Mouse (Mus musculus): ENCODE results near the gene C1qtnf5. TPM values are rescaled to one million over a fixed set of nuclear protein-coding genes. Genes with fewer than 3 reads are reported as not detected.

Gene C1qtnf5
- polyA plus RNA-seq, 1 experiment from 2014 or later: 5.6 TPM

DNA sequence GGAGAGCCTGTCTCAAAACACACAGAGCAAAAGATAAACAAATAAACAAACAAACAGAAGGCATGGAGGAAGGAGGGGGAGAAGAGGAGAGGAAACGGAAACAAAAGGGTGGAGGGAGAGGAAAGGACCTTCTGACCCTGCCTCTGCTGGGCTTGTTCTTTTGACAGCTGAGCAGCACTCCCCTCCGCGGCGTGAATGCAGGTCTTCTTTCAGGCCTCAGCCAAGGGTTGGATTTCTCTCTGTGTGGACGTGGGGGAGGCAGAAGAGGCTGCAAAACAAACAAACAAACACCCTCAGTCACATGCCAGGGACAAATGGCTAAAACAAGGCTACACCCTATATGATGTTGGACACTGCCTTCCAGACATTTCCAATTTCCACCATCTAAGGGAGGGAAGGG lies 18.0 kb downstream of the C1qtnf5 start:
- no peak overlapping the region for H3K27ac ChIP-seq (ENCODE audit: low read length)
- H3K4me1 ChIP-seq (replicated peaks; ENCODE audit: control insufficient read depth, insufficient read depth, low read length): peaks cover 28% of the 10 kb centered on the region
- 32% methylated on average over 5 of the region's 5 CpGs for WGBS
- no peaks in the 10 kb centered on the region for H3K36me3 ChIP-seq (ENCODE audit: control insufficient read depth, insufficient read depth, low read length)
- H3K4me3 ChIP-seq (ENCODE audit: low read length): no peak overlapping the region
- H3K9me3 ChIP-seq (ENCODE audit: control insufficient read depth, low read length): no peaks in the 10 kb centered on the region
- H3K9ac ChIP-seq (ENCODE audit: low read length): no peak overlapping the region
- no peak for ATAC-seq (ENCODE audit: low read depth)
- no peaks in the 10 kb centered on the region for H3K27me3 ChIP-seq (ENCODE audit: control insufficient read depth, insufficient read depth, low read depth, low read length)
- no peak overlapping the region for H3K4me2 ChIP-seq (ENCODE audit: low read depth, low read length)

DNA sequence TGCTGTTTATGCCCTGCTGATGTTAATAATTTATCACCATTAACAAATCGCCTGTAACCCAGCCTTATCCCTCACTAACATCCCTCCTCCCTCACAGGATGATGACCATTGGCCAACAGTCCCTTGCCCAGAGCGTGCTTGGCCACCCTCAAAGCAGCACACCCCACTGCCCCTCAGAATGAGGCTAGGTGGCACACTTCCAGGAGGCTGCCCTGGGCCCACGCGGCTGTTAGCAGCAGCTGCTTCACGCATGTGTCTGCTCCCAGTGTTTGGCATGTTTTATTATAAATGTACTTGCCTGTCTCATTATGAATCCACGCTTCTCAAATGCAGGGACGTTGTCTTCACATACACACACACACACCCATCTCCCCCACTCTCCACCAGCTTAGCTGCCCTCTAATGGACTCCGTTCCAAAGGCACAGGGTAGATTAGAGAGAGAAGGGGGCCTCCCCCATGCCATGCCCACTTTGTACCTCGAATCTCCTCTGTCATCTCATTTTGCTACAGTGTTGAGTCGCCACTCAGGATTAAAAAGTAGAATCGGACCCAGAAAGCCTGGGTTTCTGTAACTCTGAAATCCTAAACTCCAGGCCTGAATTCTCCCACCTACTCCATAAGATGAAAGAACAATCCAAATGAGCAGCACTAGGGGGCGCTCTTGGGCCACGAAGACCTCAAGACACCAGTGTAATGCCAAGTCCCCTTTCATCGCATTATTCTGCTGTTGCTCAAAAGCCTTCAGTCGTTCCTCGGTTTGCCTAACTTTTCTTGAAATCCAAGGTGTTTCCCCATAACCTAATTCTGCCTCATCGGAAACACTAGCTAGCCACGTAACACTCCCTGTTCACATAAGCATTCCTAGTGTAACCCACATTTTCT lies 18.7 kb downstream of the C1qtnf5 start:
- Histone ChIP-seq H3K4me1 (replicated peaks; ENCODE audit: control insufficient read depth, insufficient read depth, low read length) (peaks cover 35% of the 10 kb centered on the region), H3K27me3 (ENCODE audit: control insufficient read depth, insufficient read depth, low read depth, low read length) (no peaks in the 10 kb centered on the region), H3K4me3 (ENCODE audit: low read length) (no peak overlapping the region), H3K9ac (ENCODE audit: low read length) (peak overlapping the region; percentile 3; the same call in 1 of the 2 replicates), H3K9me3 (ENCODE audit: control insufficient read depth, low read length) (no peaks in the 10 kb centered on the region), H3K36me3 (ENCODE audit: control insufficient read depth, insufficient read depth, low read length) (no peaks in the 10 kb centered on the region), H3K27ac (ENCODE audit: low read length) (0 out of 2 replicates have a peak overlapping the region, but pooled peaks have one; percentile 8), H3K4me2 (ENCODE audit: low read depth, low read length) (0 out of 2 replicates have a peak overlapping the region, but pooled peaks have one; percentile 3)
- ATAC-seq (ENCODE audit: low read depth): peak; percentile 31; the same call in 1 of the 2 replicates
- 18% methylated on average over 18 of the region's 18 CpGs for WGBS

DNA sequence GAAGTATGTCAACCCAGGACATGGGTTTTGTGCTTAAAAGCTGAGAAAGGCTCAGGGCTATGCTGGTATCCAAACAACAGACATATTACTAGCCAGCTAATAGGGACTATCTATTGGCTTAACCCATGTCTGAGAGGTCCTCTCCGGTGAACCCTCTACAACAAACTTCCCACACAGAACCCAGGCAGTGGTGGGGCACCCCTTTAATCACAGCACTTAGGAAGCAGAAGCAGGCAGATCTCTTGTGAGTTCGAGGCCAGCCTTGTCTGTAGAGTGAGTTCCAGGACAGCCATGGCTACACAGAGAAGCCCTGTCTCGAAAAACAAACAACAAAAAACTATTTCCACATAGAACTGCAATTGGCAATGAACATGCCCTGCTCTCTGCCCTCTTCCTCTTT lies 19.7 kb downstream of the C1qtnf5 start:
- H3K9me3 ChIP-seq (ENCODE audit: control insufficient read depth, low read length): no peaks in the 10 kb centered on the region
- H3K36me3 ChIP-seq (ENCODE audit: control insufficient read depth, insufficient read depth, low read length): no peaks in the 10 kb centered on the region
- H3K4me1 ChIP-seq (replicated peaks; ENCODE audit: control insufficient read depth, insufficient read depth, low read length): peaks cover 39% of the 10 kb centered on the region
- H3K27me3 ChIP-seq (ENCODE audit: control insufficient read depth, insufficient read depth, low read depth, low read length): no peaks in the 10 kb centered on the region
- H3K9ac ChIP-seq (ENCODE audit: low read length): no peak overlapping the region
- H3K4me2 ChIP-seq (ENCODE audit: low read depth, low read length): no peak overlapping the region
- no peak for ATAC-seq (ENCODE audit: low read depth)
- no peak overlapping the region for H3K4me3 ChIP-seq (ENCODE audit: low read length)
- peak overlapping the region; percentile 65; the same call in 1 of the 2 replicates for H3K27ac ChIP-seq (ENCODE audit: low read length)
- 82% methylated on average over 3 of the region's 3 CpGs for WGBS

DNA sequence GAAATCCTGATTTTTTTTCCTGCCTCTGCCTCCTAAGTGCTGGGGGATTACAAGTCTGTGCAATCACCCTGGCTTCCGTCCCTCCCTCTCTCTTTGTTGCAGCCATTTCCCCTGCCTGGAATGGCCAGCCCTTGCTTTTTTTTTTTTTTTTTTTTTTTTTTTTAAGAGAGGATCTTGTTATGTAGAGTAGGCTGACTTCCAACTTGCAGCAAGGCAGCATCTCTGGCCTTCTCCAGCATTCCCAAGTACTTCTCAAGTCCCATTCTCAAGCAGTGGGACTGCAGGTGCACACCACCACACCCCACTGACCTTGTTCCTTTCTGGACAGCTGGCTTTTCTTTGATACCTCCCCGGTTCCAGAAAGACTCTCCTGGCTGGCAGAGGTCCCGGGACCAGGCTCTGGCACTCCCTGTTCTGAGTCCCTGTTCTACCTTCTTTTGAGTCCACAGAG lies 20.3 kb downstream of the C1qtnf5 start:
- H3K4me3 ChIP-seq (ENCODE audit: low read length): no peak overlapping the region
- WGBS: 38% methylated on average over 3 of the region's 3 CpGs
- peaks cover 39% of the 10 kb centered on the region for H3K4me1 ChIP-seq (replicated peaks; ENCODE audit: control insufficient read depth, insufficient read depth, low read length)
- H3K27me3 ChIP-seq (ENCODE audit: control insufficient read depth, insufficient read depth, low read depth, low read length): no peaks in the 10 kb centered on the region
- no peaks in the 10 kb centered on the region for H3K36me3 ChIP-seq (ENCODE audit: control insufficient read depth, insufficient read depth, low read length)
- ATAC-seq (ENCODE audit: low read depth): no peak
- no peak overlapping the region for H3K4me2 ChIP-seq (ENCODE audit: low read depth, low read length)
- H3K27ac ChIP-seq (ENCODE audit: low read length): peak overlapping the region; percentile 65
- no peaks in the 10 kb centered on the region for H3K9me3 ChIP-seq (ENCODE audit: control insufficient read depth, low read length)
- H3K9ac ChIP-seq (ENCODE audit: low read length): peak overlapping the region; percentile 35; the same call in 1 of the 2 replicates

DNA sequence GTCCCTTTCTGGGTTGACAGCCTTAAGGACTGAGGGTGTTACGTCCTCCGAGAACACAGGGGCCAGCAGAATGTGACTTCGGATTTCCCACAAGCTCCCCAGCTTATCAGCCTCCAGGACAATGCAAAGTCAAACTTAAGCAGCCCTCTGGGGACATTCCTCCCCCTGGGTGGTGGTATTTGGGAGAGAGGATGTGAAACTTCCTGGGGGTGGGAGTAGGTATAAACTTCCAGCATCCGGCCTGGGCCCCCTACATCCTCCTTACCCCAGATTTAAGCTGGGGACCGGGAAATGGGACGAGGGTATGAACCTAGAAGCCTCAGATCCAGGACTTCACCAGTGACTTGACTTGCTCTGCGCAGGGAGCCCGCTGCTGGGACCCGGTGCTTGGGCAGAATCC lies 22.6 kb downstream of the C1qtnf5 start:
- peaks cover 7% of the 10 kb centered on the region for H3K27me3 ChIP-seq (ENCODE audit: control insufficient read depth, insufficient read depth, low read depth, low read length)
- WGBS: 2% methylated on average over 9 of the region's 9 CpGs
- peak overlapping the region; percentile 93 for H3K27ac ChIP-seq (ENCODE audit: low read length)
- H3K4me1 ChIP-seq (replicated peaks; ENCODE audit: control insufficient read depth, insufficient read depth, low read length): peaks cover 51% of the 10 kb centered on the region
- H3K9me3 ChIP-seq (ENCODE audit: control insufficient read depth, low read length): no peaks in the 10 kb centered on the region
- peak overlapping the region; percentile 70 for H3K9ac ChIP-seq (ENCODE audit: low read length)
- peak overlapping the region; percentile 82 for H3K4me2 ChIP-seq (ENCODE audit: low read depth, low read length)
- peak; percentile 20 for ATAC-seq (ENCODE audit: low read depth)
- no peaks in the 10 kb centered on the region for H3K36me3 ChIP-seq (ENCODE audit: control insufficient read depth, insufficient read depth, low read length)
- H3K4me3 ChIP-seq (ENCODE audit: low read length): peak overlapping the region; percentile 50

DNA sequence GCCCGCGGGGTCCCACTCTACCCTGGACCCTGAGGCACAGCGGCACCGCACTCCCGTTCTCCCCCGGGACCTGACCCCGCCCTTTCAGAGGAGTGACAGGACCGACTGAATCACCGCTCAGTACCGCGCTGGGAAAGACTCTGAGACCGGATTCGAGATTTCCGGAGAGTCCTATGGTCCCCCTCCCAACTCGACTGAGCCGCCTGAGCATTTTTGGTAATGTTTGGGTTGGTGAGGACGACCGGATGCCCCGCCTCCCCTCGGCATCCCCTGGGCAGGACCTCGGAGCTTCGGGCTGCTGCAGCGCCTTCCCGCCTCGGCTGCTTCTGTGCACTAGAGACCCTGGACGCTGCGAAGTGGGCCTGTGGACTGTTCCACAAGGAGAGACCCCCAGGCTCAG lies 23.0 kb downstream of the C1qtnf5 start:
- Histone ChIP-seq H3K4me1 (replicated peaks; ENCODE audit: control insufficient read depth, insufficient read depth, low read length) (peaks cover 52% of the 10 kb centered on the region), H3K4me2 (ENCODE audit: low read depth, low read length) (peak overlapping the region; percentile 82), H3K36me3 (ENCODE audit: control insufficient read depth, insufficient read depth, low read length) (no peaks in the 10 kb centered on the region), H3K4me3 (ENCODE audit: low read length) (peak overlapping the region; percentile 50), H3K9ac (ENCODE audit: low read length) (peak overlapping the region; percentile 70), H3K27me3 (ENCODE audit: control insufficient read depth, insufficient read depth, low read depth, low read length) (peaks cover 7% of the 10 kb centered on the region), H3K27ac (ENCODE audit: low read length) (peak overlapping the region; percentile 93), H3K9me3 (ENCODE audit: control insufficient read depth, low read length) (no peaks in the 10 kb centered on the region)
- ATAC-seq (ENCODE audit: low read depth): peak; percentile 74
- WGBS: under 1% methylated on average over 27 of the region's 27 CpGs

DNA sequence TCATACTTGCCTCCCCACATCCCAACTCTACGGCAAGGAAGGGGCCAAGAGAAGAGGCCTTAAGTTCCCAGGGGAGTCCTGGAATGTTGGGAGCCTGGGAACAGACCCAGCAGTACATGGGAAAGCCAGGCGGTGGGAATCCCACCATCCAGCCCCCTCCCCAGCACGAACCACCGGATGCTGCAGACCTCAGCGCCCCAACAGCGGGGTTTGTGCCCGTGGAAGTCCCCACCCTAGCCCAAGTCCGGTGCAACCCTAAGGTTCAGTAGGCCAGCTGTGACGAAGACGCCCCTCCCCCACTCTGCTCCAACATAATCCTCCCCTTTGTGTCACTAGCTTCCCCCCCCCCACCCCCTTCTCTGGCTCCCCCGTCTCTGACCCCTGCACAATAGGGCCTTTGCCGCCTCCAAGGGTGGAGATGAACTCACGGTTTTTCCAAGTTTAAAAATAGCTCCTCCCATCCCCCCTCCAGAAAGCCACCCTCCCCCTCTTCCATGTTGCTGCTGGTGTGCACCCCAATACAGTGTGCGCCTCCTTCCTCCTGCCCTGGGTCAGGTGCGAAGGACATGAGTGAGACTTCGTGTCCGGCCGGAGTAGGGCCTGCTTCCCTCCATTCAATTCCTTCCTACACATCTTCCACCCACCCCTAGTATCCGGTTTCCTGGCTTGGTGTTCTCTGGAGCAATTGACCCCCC lies 23.7 kb downstream of the C1qtnf5 start:
- Histone ChIP-seq H3K4me1 (replicated peaks; ENCODE audit: control insufficient read depth, insufficient read depth, low read length) (peaks cover 53% of the 10 kb centered on the region), H3K9me3 (ENCODE audit: control insufficient read depth, low read length) (no peaks in the 10 kb centered on the region), H3K36me3 (ENCODE audit: control insufficient read depth, insufficient read depth, low read length) (no peaks in the 10 kb centered on the region), H3K9ac (ENCODE audit: low read length) (peak overlapping the region; percentile 70), H3K27me3 (ENCODE audit: control insufficient read depth, insufficient read depth, low read depth, low read length) (peaks cover 7% of the 10 kb centered on the region), H3K4me3 (ENCODE audit: low read length) (peak overlapping the region; percentile 50), H3K27ac (ENCODE audit: low read length) (peak overlapping the region; percentile 93), H3K4me2 (ENCODE audit: low read depth, low read length) (peak overlapping the region; percentile 82)
- ATAC-seq (ENCODE audit: low read depth): peak; percentile 45
- WGBS: 22% methylated on average over 19 of the region's 19 CpGs

DNA sequence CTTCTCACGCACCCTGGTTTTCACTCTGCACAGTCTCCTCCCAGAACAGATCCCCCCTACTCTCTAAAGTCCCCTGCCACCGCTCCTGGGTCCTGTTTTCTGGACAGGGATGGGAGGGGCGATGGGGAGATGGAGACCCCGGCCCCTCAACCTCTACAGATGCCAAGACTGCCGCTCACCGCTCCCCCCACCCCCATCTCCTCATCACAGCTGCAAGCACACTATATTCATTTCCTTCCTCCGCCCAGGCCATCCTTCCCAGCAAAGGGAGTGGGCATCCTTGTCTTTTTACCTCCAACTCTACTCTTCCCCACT lies 24.2 kb downstream of the C1qtnf5 start:
- H3K4me1 ChIP-seq (replicated peaks; ENCODE audit: control insufficient read depth, insufficient read depth, low read length): peaks cover 56% of the 10 kb centered on the region
- H3K36me3 ChIP-seq (ENCODE audit: control insufficient read depth, insufficient read depth, low read length): no peaks in the 10 kb centered on the region
- H3K4me2 ChIP-seq (ENCODE audit: low read depth, low read length): peak overlapping the region; percentile 82
- H3K27me3 ChIP-seq (ENCODE audit: control insufficient read depth, insufficient read depth, low read depth, low read length): peaks cover 7% of the 10 kb centered on the region
- no peaks in the 10 kb centered on the region for H3K9me3 ChIP-seq (ENCODE audit: control insufficient read depth, low read length)
- H3K27ac ChIP-seq (ENCODE audit: low read length): peak overlapping the region; percentile 93
- 41% methylated on average over 7 of the region's 7 CpGs for WGBS
- H3K9ac ChIP-seq (ENCODE audit: low read length): peak overlapping the region; percentile 31; the same call in 1 of the 2 replicates
- H3K4me3 ChIP-seq (ENCODE audit: low read length): peak overlapping the region; percentile 19; the same call in 1 of the 2 replicates
- no peak for ATAC-seq (ENCODE audit: low read depth)

DNA sequence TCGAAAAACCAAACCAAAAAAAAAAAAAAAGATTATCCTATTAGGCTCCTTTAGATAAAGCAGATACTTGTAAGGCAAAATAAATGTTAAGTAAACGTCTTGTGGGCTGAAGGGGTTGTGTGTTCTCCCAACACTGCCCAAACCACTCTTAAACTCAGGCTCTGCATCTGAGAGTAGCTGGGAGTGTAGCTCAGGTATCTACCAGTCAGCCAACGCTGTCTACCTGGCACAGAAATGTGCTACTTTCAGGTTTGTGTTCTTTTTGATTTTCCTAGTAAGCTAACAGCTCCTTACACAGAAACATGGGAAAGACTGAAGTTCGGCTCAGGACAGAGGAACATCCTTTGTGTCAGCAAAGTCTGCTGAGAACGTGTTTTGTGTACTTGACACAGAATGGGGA lies 25.2 kb downstream of the C1qtnf5 start:
- Histone ChIP-seq H3K27ac (ENCODE audit: low read length) (peak overlapping the region; percentile 93), H3K9me3 (ENCODE audit: control insufficient read depth, low read length) (no peaks in the 10 kb centered on the region), H3K27me3 (ENCODE audit: control insufficient read depth, insufficient read depth, low read depth, low read length) (peaks cover 7% of the 10 kb centered on the region), H3K4me2 (ENCODE audit: low read depth, low read length) (no peak overlapping the region), H3K9ac (ENCODE audit: low read length) (no peak overlapping the region), H3K4me1 (replicated peaks; ENCODE audit: control insufficient read depth, insufficient read depth, low read length) (peaks cover 58% of the 10 kb centered on the region), H3K36me3 (ENCODE audit: control insufficient read depth, insufficient read depth, low read length) (no peaks in the 10 kb centered on the region), H3K4me3 (ENCODE audit: low read length) (no peak overlapping the region)
- WGBS: 38% methylated on average over 5 of the region's 5 CpGs
- ATAC-seq (ENCODE audit: low read depth): no peak

Data from lung, embryonic 16.5 days (tissue).